16 mouse cellular contexts compared by ENCODE assay signal in genomic region chr12:4376475-4376874, GRCm38 (mm10).
DNase-seq lines count a peak whose midpoint lies in the region; ATAC-seq lines count a peak whose summit lies in the region.
"Had no signal": no experiment of that assay in that cellular context is flagged by ENCODE, and none has a peak within 500 bp of the region (broad histone marks: within the 10 kb centered on the region; RNA-seq: fewer than 3 reads in every experiment).

No protein-coding gene starts in this region.

- peaks cover 17% of the 10 kb centered on the region for H3K4me1 ChIP-seq in hindbrain, embryonic 13.5 days (replicated peaks)
- no peaks in the 10 kb centered on the region; the same call in 1 of the 2 replicates for H3K4me1 ChIP-seq in hindbrain, embryonic 11.5 days (replicated peaks; ENCODE audit: control insufficient read depth, insufficient read depth, low read length)

- H3K9ac ChIP-seq in hindbrain, embryonic 13.5 days, result no peak overlapping the region
- no peak overlapping the region for H3K9ac ChIP-seq in hindbrain, embryonic 11.5 days (ENCODE audit: low read depth, low read length)
- H3K9ac ChIP-seq: heart, embryonic 12.5 days; lung, embryonic 14.5 days; neural tube, embryonic 13.5 days had no signal

- H3K27ac ChIP-seq in hindbrain, embryonic 13.5 days, result no peak overlapping the region
- no peak overlapping the region for H3K27ac ChIP-seq in hindbrain, embryonic 11.5 days (ENCODE audit: low read depth, low read length)
- H3K27ac ChIP-seq: neural tube, embryonic 13.5 days had no signal

- no peaks in the 10 kb centered on the region for H3K9me3 ChIP-seq in hindbrain, embryonic 13.5 days
- H3K9me3 ChIP-seq in hindbrain, embryonic 11.5 days (ENCODE audit: control insufficient read depth, low read length), result no peaks in the 10 kb centered on the region
- H3K9me3 ChIP-seq: heart, embryonic 12.5 days; neural tube, embryonic 13.5 days had no signal

- intact Hi-C loops in heart, postnatal 25 days (cut with DNase I), result no loop called here
- intact Hi-C loops in left cerebral cortex, postnatal 14 days (cut with DNase I), result no loop called here

- H3K4me3 ChIP-seq in hindbrain, embryonic 13.5 days, result no peak overlapping the region
- H3K4me3 ChIP-seq in hindbrain, embryonic 11.5 days (ENCODE audit: low read depth, low read length), result no peak overlapping the region
- H3K4me3 ChIP-seq: heart, embryonic 12.5 days; neural tube, embryonic 13.5 days had no signal

- 0 out of 2 replicates have a peak, but pooled peaks have one; percentile 36 for ATAC-seq in hindbrain, embryonic 13.5 days (ENCODE audit: low FRiP score)
- no peak for ATAC-seq in hindbrain, embryonic 11.5 days (ENCODE audit: low FRiP score)

- DNase-seq in hindbrain, embryonic 11.5 days (ENCODE audit: low spot score), result no peak
- peak; percentile 59 for DNase-seq in retina, postnatal 1 day
- DNase-seq in retina, embryonic 14.5 days (ENCODE audit: low spot score), result no peak
- DNase-seq in cerebellum, postnatal 10 days, result peak; percentile 55 to 61
- peak; percentile 56 for DNase-seq in layer of hippocampus, adult 9-11 months
- no peak for DNase-seq in heart, postnatal 25 days (ENCODE audit: low spot score)
- no peak for DNase-seq in left cerebral cortex, postnatal 14 days (ENCODE audit: low spot score in 2 of 2)
- DNase-seq: adrenal gland, adult 2 months; B cell, adult 2 months; gastrocnemius, postnatal 36 days; kidney, adult 18-20 months; kidney, postnatal 4 days; lung, embryonic 14.5 days had no signal

- H3K27me3 ChIP-seq in hindbrain, embryonic 13.5 days, result no peaks in the 10 kb centered on the region
- no peaks in the 10 kb centered on the region for H3K27me3 ChIP-seq in hindbrain, embryonic 11.5 days (ENCODE audit: control insufficient read depth, insufficient read depth, low read length)
- H3K27me3 ChIP-seq: heart, embryonic 12.5 days; neural tube, embryonic 13.5 days had no signal

- no peak overlapping the region for H3K4me2 ChIP-seq in hindbrain, embryonic 13.5 days
- no peak overlapping the region for H3K4me2 ChIP-seq in hindbrain, embryonic 11.5 days (replicated peaks; ENCODE audit: low read depth, low read length)
- H3K4me2 ChIP-seq: heart, embryonic 12.5 days; lung, embryonic 14.5 days; neural tube, embryonic 13.5 days had no signal

- 63% methylated on average over 4 of the region's 4 CpGs for WGBS in hindbrain, embryonic 13.5 days
- 83% methylated on average over 4 of the region's 4 CpGs for WGBS in hindbrain, embryonic 11.5 days

- H3K36me3 ChIP-seq in hindbrain, embryonic 13.5 days, result no peaks in the 10 kb centered on the region
- no peaks in the 10 kb centered on the region for H3K36me3 ChIP-seq in hindbrain, embryonic 11.5 days (ENCODE audit: control insufficient read depth, insufficient read depth, low read length)
- H3K36me3 ChIP-seq: heart, embryonic 12.5 days; neural tube, embryonic 13.5 days had no signal

Comparison
In these comparisons a context has a peak if more than half of its experiments do, and no peak if none do; other contexts are left out.
1. DNase-seq: peak in retina, postnatal 1 day (single experiment), cerebellum, postnatal 10 days (2 of 2) and layer of hippocampus, adult 9-11 months (single experiment); none in hindbrain, embryonic 11.5 days (single experiment), retina, embryonic 14.5 days (single experiment), heart, postnatal 25 days (single experiment) and left cerebral cortex, postnatal 14 days (0 of 2).